Comparison of ENCODE assay signal across 7 mouse cellular contexts in the genomic region with DNA sequence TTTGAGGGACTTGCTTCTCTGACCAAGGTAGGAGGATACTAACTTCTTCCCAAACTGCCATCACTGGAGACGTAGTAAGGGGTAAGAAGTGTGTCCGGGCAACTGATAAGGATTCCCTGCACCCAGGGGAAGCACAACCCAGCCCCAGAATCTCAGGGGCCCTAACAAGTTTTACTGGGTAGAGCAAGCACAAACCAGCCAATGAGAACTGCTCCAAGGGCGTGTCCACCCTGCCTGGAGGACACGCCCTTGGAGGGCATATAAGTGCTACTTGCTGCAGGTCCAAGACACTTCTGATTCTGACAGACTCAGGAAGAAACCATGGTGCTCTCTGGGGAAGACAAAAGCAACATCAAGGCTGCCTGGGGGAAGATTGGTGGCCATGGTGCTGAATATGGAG. TPM values are rescaled to one million over a fixed set of nuclear protein-coding genes. Genes with fewer than 3 reads are reported as not detected.
DNase-seq lines count a peak whose midpoint lies in the region; ATAC-seq and TF ChIP-seq lines count a peak whose summit lies in the region.
"Not testable (repeated sequence)": the region's sequence is repeated elsewhere in the genome, so short reads cannot be mapped to it uniquely, and the experiment has no call there.

A gene (plus strand): TSS at position 287 of the 400 bp plus-strand sequence.

- H3K27ac ChIP-seq in heart, embryonic 15.5 days; intestine, embryonic 15.5 days; neural tube, embryonic 12.5 days: not testable (repeated sequence)

- H3K36me3 ChIP-seq in heart, embryonic 15.5 days; intestine, embryonic 15.5 days; neural tube, embryonic 12.5 days: not testable (repeated sequence)

- ATAC-seq in common myeloid progenitor, adult 5-6 weeks (replicated peaks; ENCODE audit: low read depth, poor library complexity, severe bottlenecking): peak; percentile 63
- ATAC-seq in heart, embryonic 15.5 days (replicated peaks; ENCODE audit: insufficient number of reproducible peaks, insufficient read depth, low FRiP score, low read depth); neural tube, embryonic 12.5 days (ENCODE audit: low FRiP score, low read depth): not testable (repeated sequence)
- peak; percentile 76 for ATAC-seq in intestine, embryonic 15.5 days

- TF ChIP-seq CTCF in lung, adult 2 months (IDR thresholded peaks at IDR 0.05; ENCODE audit: insufficient read depth, low read length): not testable (repeated sequence)

- H3K4me2 ChIP-seq in heart, embryonic 15.5 days; intestine, embryonic 15.5 days (replicated peaks); neural tube, embryonic 12.5 days (replicated peaks): not testable (repeated sequence)

- DNase-seq in frontal cortex, adult 2 months (ENCODE audit: extremely low spot score in 1 of 2, low spot score in 1 of 2); left cerebral cortex, postnatal 10 days (ENCODE audit: extremely low spot score in 1 of 2, low spot score in 2 of 2); lung, adult 2 months: not testable (repeated sequence)

- H3K9me3 ChIP-seq in heart, embryonic 15.5 days (replicated peaks); intestine, embryonic 15.5 days; neural tube, embryonic 12.5 days: not testable (repeated sequence)

- H3K9ac ChIP-seq in heart, embryonic 15.5 days; intestine, embryonic 15.5 days; neural tube, embryonic 12.5 days: not testable (repeated sequence)

- not testable (repeated sequence) for H3K4me1 ChIP-seq in heart, embryonic 15.5 days (replicated peaks); intestine, embryonic 15.5 days (replicated peaks); lung, adult 2 months (ENCODE audit: control insufficient read depth, insufficient read depth, low read length); neural tube, embryonic 12.5 days

- H3K4me3 ChIP-seq in heart, embryonic 15.5 days; intestine, embryonic 15.5 days (replicated peaks); lung, adult 2 months (replicated peaks; ENCODE audit: extremely low read depth, low read depth, low read length); neural tube, embryonic 12.5 days: not testable (repeated sequence)

- intact Hi-C loops in left cerebral cortex, postnatal 10 days (cut with DNase I): not testable (repeated sequence)

- H3K27me3 ChIP-seq in heart, embryonic 15.5 days; intestine, embryonic 15.5 days (replicated peaks); neural tube, embryonic 12.5 days (replicated peaks): not testable (repeated sequence)

- WGBS in heart, embryonic 15.5 days: no CpG with 5 or more reads among the region's 4 CpGs
- WGBS in intestine, embryonic 15.5 days: no CpG with 5 or more reads among the region's 4 CpGs
- WGBS in lung, adult 2 months: no CpG with 5 or more reads among the region's 4 CpGs
- no CpG with 5 or more reads among the region's 4 CpGs for WGBS in neural tube, embryonic 12.5 days

- TF ChIP-seq POLR2A in lung, adult 2 months (IDR thresholded peaks at IDR 0.05; ENCODE audit: borderline replicate concordance, extremely low read depth, low read depth, low read length): not testable (repeated sequence)

RNA-seq across cellular contexts. Expression of the gene that starts here (rescaled TPM):
- 89.2 and 92.8 TPM in 2 replicates for total RNA-seq in common myeloid progenitor, adult 5-6 weeks (2017)
- polyA plus RNA-seq in frontal cortex, adult 2 months (2012; rRNA removed): 443 and 591 TPM in 2 replicates
- polyA plus RNA-seq in heart, embryonic 15.5 days (2015; fragmentation: Nextera tagmentation; extraction: Ambion mirVana): 64,616 and 65,648 TPM in 2 replicates
- 10,966 and 11,197 TPM in 2 replicates for polyA plus RNA-seq in intestine, embryonic 15.5 days (2015; fragmentation: Nextera tagmentation; extraction: Ambion mirVana)
- 100 to 1,000 TPM; 384 to 756 TPM for total RNA-seq in left cerebral cortex, postnatal 10 days (2021)
- polyA plus RNA-seq in lung, adult 2 months (2012; rRNA removed): 11,114 and 27,871 TPM in 2 replicates
- 5,164 and 5,594 TPM in 2 replicates for polyA plus RNA-seq in neural tube, embryonic 12.5 days (2016; fragmentation: Nextera tagmentation; extraction: Ambion mirVana)
